Mouse (Mus musculus): ENCODE measurements around the gene Tedc1. TPM values are rescaled to one million over a fixed set of nuclear protein-coding genes. Genes with fewer than 3 reads are reported as not detected.

Tedc1 gene
- polyA plus RNA-seq, 1 experiment from 2014 or later, result 13.3 TPM

- H3K4me2 ChIP-seq (ENCODE audit: low read length), result 0 out of 2 replicates have a peak overlapping the region, but pooled peaks have one; percentile 96
- peaks cover 53 to 66% of the 10 kb centered on the region in 2 experiments for H3K4me1 ChIP-seq (ENCODE audit: control insufficient read depth in 2 of 2, insufficient read depth in 2 of 2, low read length in 2 of 2)
- 83% methylated on average over 16 of the region's 16 CpGs for WGBS
- no peaks in the 10 kb centered on the region for H3K9me3 ChIP-seq (ENCODE audit: control insufficient read depth, low read length)
- ATAC-seq (ENCODE audit: insufficient number of reproducible peaks, insufficient read depth, low FRiP score, low read depth), result no peak
- H3K4me3 ChIP-seq (ENCODE audit: control insufficient read depth in 1 of 2, insufficient read depth in 1 of 2, low read depth in 1 of 2, low read length in 2 of 2), result no peak overlapping the region
- H3K27me3 ChIP-seq (ENCODE audit: control insufficient read depth, insufficient read depth, low read length), result no peaks in the 10 kb centered on the region
- peak overlapping the region; percentile 99 for H3K9ac ChIP-seq (ENCODE audit: low read length)
- peak overlapping the region in 1 of 2 experiments; percentile 55; a peak in 2 of 4 replicates for H3K27ac ChIP-seq (replicated peaks in 1 of 2; ENCODE audit: control insufficient read depth in 1 of 2, insufficient read depth in 1 of 2, low read depth in 2 of 2, low read length in 2 of 2)
- peaks cover 55% of the 10 kb centered on the region for H3K36me3 ChIP-seq (ENCODE audit: control insufficient read depth, insufficient read depth, low read length)
Measured at GRCm38 (mm10) chr12:113144886-113145285, 11.3 kb upstream of the Tedc1 start.

- Histone ChIP-seq H3K36me3 (ENCODE audit: control insufficient read depth, insufficient read depth, low read length) (peaks cover 55% of the 10 kb centered on the region), H3K9ac (ENCODE audit: low read length) (peak overlapping the region; percentile 63; the same call in 1 of the 2 replicates), H3K4me1 (ENCODE audit: control insufficient read depth in 2 of 2, insufficient read depth in 2 of 2, low read length in 2 of 2) (peaks cover 54 to 68% of the 10 kb centered on the region in 2 experiments), H3K4me3 (ENCODE audit: control insufficient read depth in 1 of 2, insufficient read depth in 1 of 2, low read depth in 1 of 2, low read length in 2 of 2) (no peak overlapping the region), H3K27ac (replicated peaks in 1 of 2; ENCODE audit: control insufficient read depth in 1 of 2, insufficient read depth in 1 of 2, low read depth in 2 of 2, low read length in 2 of 2) (peak overlapping the region; percentile 21 to 72; a peak in 2 of 4 replicates), H3K4me2 (ENCODE audit: low read length) (peak overlapping the region; percentile 46; the same call in 1 of the 2 replicates), H3K9me3 (ENCODE audit: control insufficient read depth, low read length) (no peaks in the 10 kb centered on the region), H3K27me3 (ENCODE audit: control insufficient read depth, insufficient read depth, low read length) (no peaks in the 10 kb centered on the region)
- WGBS, result 80% methylated on average over 5 of the region's 5 CpGs
- ATAC-seq (ENCODE audit: insufficient number of reproducible peaks, insufficient read depth, low FRiP score, low read depth), result no peak
Measured at GRCm38 (mm10) chr12:113145591-113145990, 10.6 kb upstream of the Tedc1 start.

GRCm38 (mm10) chr12:113146112-113147057 lies 9.8 kb upstream of the Tedc1 start, which contains the start of gene Crip1:
Gene Crip1 (plus strand): TSS chr12:113146316.
- H3K9ac ChIP-seq (ENCODE audit: low read length), result peak within 1 kb of the TSS; percentile 99
- H3K4me1 ChIP-seq (ENCODE audit: control insufficient read depth in 2 of 2, insufficient read depth in 2 of 2, low read length in 2 of 2), result peaks cover 61 to 76% of the 10 kb centered on the region in 2 experiments
- no peaks in the 10 kb centered on the region for H3K9me3 ChIP-seq (ENCODE audit: control insufficient read depth, low read length)
- no peak for ATAC-seq (ENCODE audit: insufficient number of reproducible peaks, insufficient read depth, low FRiP score, low read depth)
- H3K27ac ChIP-seq (replicated peaks in 1 of 2; ENCODE audit: control insufficient read depth in 1 of 2, insufficient read depth in 1 of 2, low read depth in 2 of 2, low read length in 2 of 2), result peak within 1 kb of the TSS; percentile 68 to 72
- H3K36me3 ChIP-seq (ENCODE audit: control insufficient read depth, insufficient read depth, low read length), result peaks cover 53% of the 10 kb centered on the region
- H3K4me3 ChIP-seq (ENCODE audit: control insufficient read depth in 1 of 2, insufficient read depth in 1 of 2, low read depth in 1 of 2, low read length in 2 of 2), result peak within 1 kb of the TSS in 1 of 2 experiments; percentile 4; a peak in 2 of 4 replicates
- H3K4me2 ChIP-seq (ENCODE audit: low read length), result peak within 1 kb of the TSS; percentile 46
- no peaks in the 10 kb centered on the region for H3K27me3 ChIP-seq (ENCODE audit: control insufficient read depth, insufficient read depth, low read length)
- WGBS, result 10% methylated on average over 45 of the region's 45 CpGs

GRCm38 (mm10) chr12:113147481-113147880 lies 8.7 kb upstream of the Tedc1 start:
- peaks cover 59 to 83% of the 10 kb centered on the region in 2 experiments for H3K4me1 ChIP-seq (ENCODE audit: control insufficient read depth in 2 of 2, insufficient read depth in 2 of 2, low read length in 2 of 2)

GRCm38 (mm10) chr12:113148381-113149035 lies 7.7 kb upstream of the Tedc1 start:
- no peak for ATAC-seq (ENCODE audit: insufficient number of reproducible peaks, insufficient read depth, low FRiP score, low read depth)
- H3K27me3 ChIP-seq (ENCODE audit: control insufficient read depth, insufficient read depth, low read length), result no peaks in the 10 kb centered on the region
- 0 out of 2 replicates have a peak overlapping the region, but pooled peaks have one; percentile 63 for H3K9ac ChIP-seq (ENCODE audit: low read length)
- WGBS, result 41% methylated on average over 16 of the region's 16 CpGs
- H3K36me3 ChIP-seq (ENCODE audit: control insufficient read depth, insufficient read depth, low read length), result peaks cover 39% of the 10 kb centered on the region
- H3K27ac ChIP-seq (replicated peaks in 1 of 2; ENCODE audit: control insufficient read depth in 1 of 2, insufficient read depth in 1 of 2, low read depth in 2 of 2, low read length in 2 of 2), result peak overlapping the region in 1 of 2 experiments; percentile 72; a peak in 1 of 4 replicates
- no peak overlapping the region for H3K4me2 ChIP-seq (ENCODE audit: low read length)
- H3K4me3 ChIP-seq (ENCODE audit: control insufficient read depth in 1 of 2, insufficient read depth in 1 of 2, low read depth in 1 of 2, low read length in 2 of 2), result no peak overlapping the region
- peaks cover 57 to 78% of the 10 kb centered on the region in 2 experiments for H3K4me1 ChIP-seq (ENCODE audit: control insufficient read depth in 2 of 2, insufficient read depth in 2 of 2, low read length in 2 of 2)
- no peaks in the 10 kb centered on the region for H3K9me3 ChIP-seq (ENCODE audit: control insufficient read depth, low read length)

More at GRCm38 (mm10) chr12:113147481-113147880, 8.7 kb upstream of the Tedc1 start:
- peak overlapping the region; percentile 63; the same call in 1 of the 2 replicates for H3K9ac ChIP-seq (ENCODE audit: low read length)
- 66% methylated on average over 8 of the region's 8 CpGs for WGBS
- H3K36me3 ChIP-seq (ENCODE audit: control insufficient read depth, insufficient read depth, low read length), result peaks cover 46% of the 10 kb centered on the region
- no peaks in the 10 kb centered on the region for H3K9me3 ChIP-seq (ENCODE audit: control insufficient read depth, low read length)
- no peak overlapping the region for H3K4me3 ChIP-seq (ENCODE audit: control insufficient read depth in 1 of 2, insufficient read depth in 1 of 2, low read depth in 1 of 2, low read length in 2 of 2)
- H3K4me2 ChIP-seq (ENCODE audit: low read length), result no peak overlapping the region
- no peaks in the 10 kb centered on the region for H3K27me3 ChIP-seq (ENCODE audit: control insufficient read depth, insufficient read depth, low read length)
- no peak for ATAC-seq (ENCODE audit: insufficient number of reproducible peaks, insufficient read depth, low FRiP score, low read depth)
- H3K27ac ChIP-seq (replicated peaks in 1 of 2; ENCODE audit: control insufficient read depth in 1 of 2, insufficient read depth in 1 of 2, low read depth in 2 of 2, low read length in 2 of 2), result peak overlapping the region; percentile 68 to 72; a peak in 3 of 4 replicates

GRCm38 (mm10) chr12:113149341-113149740 lies 6.9 kb upstream of the Tedc1 start:
- H3K27ac ChIP-seq (replicated peaks in 1 of 2; ENCODE audit: control insufficient read depth in 1 of 2, insufficient read depth in 1 of 2, low read depth in 2 of 2, low read length in 2 of 2), result no peak overlapping the region
- no peak for ATAC-seq (ENCODE audit: insufficient number of reproducible peaks, insufficient read depth, low FRiP score, low read depth)

GRCm38 (mm10) chr12:113149896-113150295 lies 6.3 kb upstream of the Tedc1 start:
- Histone ChIP-seq H3K27me3 (ENCODE audit: control insufficient read depth, insufficient read depth, low read length) (no peaks in the 10 kb centered on the region), H3K4me2 (ENCODE audit: low read length) (no peak overlapping the region), H3K9me3 (ENCODE audit: control insufficient read depth, low read length) (no peaks in the 10 kb centered on the region), H3K9ac (ENCODE audit: low read length) (no peak overlapping the region), H3K4me3 (ENCODE audit: control insufficient read depth in 1 of 2, insufficient read depth in 1 of 2, low read depth in 1 of 2, low read length in 2 of 2) (no peak overlapping the region), H3K4me1 (ENCODE audit: control insufficient read depth in 2 of 2, insufficient read depth in 2 of 2, low read length in 2 of 2) (peaks cover 53 to 68% of the 10 kb centered on the region in 2 experiments), H3K27ac (replicated peaks in 1 of 2; ENCODE audit: control insufficient read depth in 1 of 2, insufficient read depth in 1 of 2, low read depth in 2 of 2, low read length in 2 of 2) (no peak overlapping the region), H3K36me3 (ENCODE audit: control insufficient read depth, insufficient read depth, low read length) (peaks cover 25% of the 10 kb centered on the region)
- 83% methylated on average over 3 of the region's 3 CpGs for WGBS
- no peak for ATAC-seq (ENCODE audit: insufficient number of reproducible peaks, insufficient read depth, low FRiP score, low read depth)

More at GRCm38 (mm10) chr12:113149341-113149740, 6.9 kb upstream of the Tedc1 start:
- Histone ChIP-seq H3K4me2 (ENCODE audit: low read length) (no peak overlapping the region), H3K9ac (ENCODE audit: low read length) (no peak overlapping the region), H3K4me1 (ENCODE audit: control insufficient read depth in 2 of 2, insufficient read depth in 2 of 2, low read length in 2 of 2) (peaks cover 50 to 69% of the 10 kb centered on the region in 2 experiments), H3K4me3 (ENCODE audit: control insufficient read depth in 1 of 2, insufficient read depth in 1 of 2, low read depth in 1 of 2, low read length in 2 of 2) (no peak overlapping the region), H3K36me3 (ENCODE audit: control insufficient read depth, insufficient read depth, low read length) (peaks cover 31% of the 10 kb centered on the region), H3K27me3 (ENCODE audit: control insufficient read depth, insufficient read depth, low read length) (no peaks in the 10 kb centered on the region), H3K9me3 (ENCODE audit: control insufficient read depth, low read length) (no peaks in the 10 kb centered on the region)
- WGBS, result 46% methylated on average over 4 of the region's 4 CpGs
